Mouse (Mus musculus): ENCODE results near the gene Arl6. TPM values are rescaled to one million over a fixed set of nuclear protein-coding genes. Genes with fewer than 3 reads are reported as not detected.

Arl6 gene
- not detected in 2 replicates for polyA plus RNA-seq (2012; ENCODE audit: insufficient read depth, insufficient read length, low replicate concordance, missing spikeins)

DNA sequence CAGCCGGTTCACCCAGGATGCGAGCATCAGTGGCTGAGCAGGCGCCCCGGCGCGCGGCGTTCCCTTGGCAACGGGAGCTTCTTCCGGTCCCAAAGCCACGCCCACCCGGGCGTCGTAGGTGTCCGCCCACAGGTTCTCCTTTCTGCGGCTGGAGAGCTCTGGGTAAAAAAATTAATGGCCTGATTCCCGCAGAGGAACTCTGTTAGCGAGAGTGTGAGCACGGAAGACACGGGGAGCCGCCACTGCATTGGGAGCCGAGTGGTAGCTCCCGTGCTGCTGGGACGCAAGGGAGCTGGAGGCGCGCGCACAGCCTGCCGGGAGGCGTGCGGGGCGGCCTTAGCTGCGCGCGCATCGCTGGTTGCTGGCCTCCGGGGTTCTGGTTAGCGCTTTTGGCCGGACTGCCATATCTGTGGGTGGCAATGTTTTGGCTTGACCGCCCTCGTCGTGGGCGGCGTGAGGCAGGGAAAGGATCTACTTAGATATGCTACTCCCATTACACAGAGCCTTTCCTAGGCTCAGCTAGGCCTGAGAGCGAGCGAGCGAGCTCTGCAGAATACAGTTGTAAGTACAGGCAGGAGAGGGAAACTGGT, at the start of gene Arl6:
TSS of gene Arl6 (minus strand) at position 290 of the 590 bp plus-strand sequence.
- peaks cover 3% of the 10 kb centered on the region; the same call in 1 of the 2 replicates for H3K4me1 ChIP-seq (ENCODE audit: control insufficient read depth, insufficient read depth, low read length)
- TF ChIP-seq POLR2A (IDR thresholded peaks at IDR 0.05; ENCODE audit: insufficient read depth, low read depth, low read length) = peak; percentile 67
- TF ChIP-seq CTCF (IDR thresholded peaks at IDR 0.05; ENCODE audit: insufficient read depth, low read depth, low read length) = no peak
- H3K4me3 ChIP-seq (ENCODE audit: insufficient read depth, low read depth, low read length) = peak within 1 kb of the TSS; percentile 92
- peak within 1 kb of the TSS; percentile 93 for H3K27ac ChIP-seq (ENCODE audit: insufficient read depth, low read depth, low read length)
- WGBS = under 1% methylated on average over 46 of the region's 46 CpGs

GRCm38 (mm10) chr16:59685135-59685534, 45.9 kb upstream of the Arl6 start:
- Histone ChIP-seq H3K4me3 (ENCODE audit: insufficient read depth, low read depth, low read length) (no peak overlapping the region), H3K4me1 (ENCODE audit: control insufficient read depth, insufficient read depth, low read length) (peaks cover 4% of the 10 kb centered on the region; the same call in 1 of the 2 replicates), H3K27ac (ENCODE audit: insufficient read depth, low read depth, low read length) (no peak overlapping the region)
- no peak for TF ChIP-seq POLR2A (IDR thresholded peaks at IDR 0.05; ENCODE audit: insufficient read depth, low read depth, low read length)
- TF ChIP-seq CTCF (IDR thresholded peaks at IDR 0.05; ENCODE audit: insufficient read depth, low read depth, low read length) = no peak
- WGBS = 65% methylated on average over 5 of the region's 5 CpGs

GRCm38 (mm10) chr16:59683434-59683833, 44.2 kb upstream of the Arl6 start:
- Histone ChIP-seq H3K4me3 (ENCODE audit: insufficient read depth, low read depth, low read length) (no peak overlapping the region), H3K4me1 (ENCODE audit: control insufficient read depth, insufficient read depth, low read length) (peaks cover 4% of the 10 kb centered on the region; the same call in 1 of the 2 replicates), H3K27ac (ENCODE audit: insufficient read depth, low read depth, low read length) (no peak overlapping the region)
- 1% methylated on average over 8 of the region's 8 CpGs for WGBS
- TF ChIP-seq POLR2A (IDR thresholded peaks at IDR 0.05; ENCODE audit: insufficient read depth, low read depth, low read length) (no peak), CTCF (IDR thresholded peaks at IDR 0.05; ENCODE audit: insufficient read depth, low read depth, low read length) (no peak)

GRCm38 (mm10) chr16:59682216-59682891, 43.2 kb upstream of the Arl6 start:
- H3K27ac ChIP-seq (ENCODE audit: insufficient read depth, low read depth, low read length) = no peak overlapping the region
- TF ChIP-seq CTCF (IDR thresholded peaks at IDR 0.05; ENCODE audit: insufficient read depth, low read depth, low read length) (no peak), POLR2A (IDR thresholded peaks at IDR 0.05; ENCODE audit: insufficient read depth, low read depth, low read length) (no peak)
- peaks cover 4% of the 10 kb centered on the region; the same call in 1 of the 2 replicates for H3K4me1 ChIP-seq (ENCODE audit: control insufficient read depth, insufficient read depth, low read length)
- H3K4me3 ChIP-seq (ENCODE audit: insufficient read depth, low read depth, low read length) = no peak overlapping the region
- WGBS = 81% methylated on average over 8 of the region's 8 CpGs

DNA sequence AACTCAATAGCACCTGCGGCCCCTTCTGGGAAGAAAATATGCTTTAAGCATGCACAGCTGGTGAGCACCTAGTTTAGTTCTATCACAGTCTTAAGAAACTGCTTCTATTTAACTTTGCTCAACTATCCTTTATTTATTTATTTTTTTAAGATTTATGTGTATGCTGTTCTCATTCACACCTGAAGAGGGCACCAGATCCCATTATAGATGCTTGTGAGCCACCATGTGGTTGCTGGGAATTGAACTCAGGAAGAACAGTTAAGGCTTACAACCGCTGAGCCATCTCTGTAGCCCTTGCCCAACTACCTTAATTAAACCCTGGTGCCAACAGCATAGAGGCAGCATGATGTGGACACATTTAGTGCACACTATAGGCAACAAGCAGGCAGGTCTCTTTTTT, 27.7 kb upstream of the Arl6 start:
- TF ChIP-seq POLR2A (IDR thresholded peaks at IDR 0.05; ENCODE audit: insufficient read depth, low read depth, low read length) (no peak), CTCF (IDR thresholded peaks at IDR 0.05; ENCODE audit: insufficient read depth, low read depth, low read length) (no peak)
- 92% methylated on average over 2 of the region's 2 CpGs for WGBS
- no peak overlapping the region for H3K27ac ChIP-seq (ENCODE audit: insufficient read depth, low read depth, low read length)
- no peaks in the 10 kb centered on the region for H3K4me1 ChIP-seq (ENCODE audit: control insufficient read depth, insufficient read depth, low read length)
- H3K4me3 ChIP-seq (ENCODE audit: insufficient read depth, low read depth, low read length) = no peak overlapping the region

- TF ChIP-seq POLR2A (IDR thresholded peaks at IDR 0.05; ENCODE audit: insufficient read depth, low read depth, low read length) = no peak
- TF ChIP-seq CTCF (IDR thresholded peaks at IDR 0.05; ENCODE audit: insufficient read depth, low read depth, low read length) = no peak
- Histone ChIP-seq H3K27ac (ENCODE audit: insufficient read depth, low read depth, low read length) (no peak overlapping the region), H3K4me1 (ENCODE audit: control insufficient read depth, insufficient read depth, low read length) (no peaks in the 10 kb centered on the region), H3K4me3 (ENCODE audit: insufficient read depth, low read depth, low read length) (no peak overlapping the region)
- WGBS = 49% methylated on average over 2 of the region's 2 CpGs
Measured at GRCm38 (mm10) chr16:59643766-59644165, 4.6 kb upstream of the Arl6 start.

DNA sequence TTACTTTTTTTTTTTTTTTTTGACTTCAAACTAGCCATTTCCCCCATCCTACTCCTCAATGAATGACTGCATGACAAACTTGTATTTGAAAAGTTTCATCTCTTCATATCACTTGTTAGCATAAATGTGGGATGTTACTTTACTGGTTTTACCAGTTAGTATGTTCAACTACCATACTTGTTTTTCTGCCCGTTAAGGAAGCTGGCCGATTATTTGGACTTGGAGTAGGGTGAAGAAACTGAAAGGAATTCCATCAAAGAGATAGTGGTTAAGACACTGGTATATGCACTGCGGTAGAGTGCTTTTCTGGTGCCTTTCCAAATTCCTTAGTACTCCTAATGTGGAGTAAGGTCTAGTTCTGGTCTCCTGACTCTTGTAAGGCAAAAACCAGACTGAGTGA, 794 bp upstream of the Arl6 start:
- Histone ChIP-seq H3K4me3 (ENCODE audit: insufficient read depth, low read depth, low read length) (no peak overlapping the region), H3K4me1 (ENCODE audit: control insufficient read depth, insufficient read depth, low read length) (no peaks in the 10 kb centered on the region), H3K27ac (ENCODE audit: insufficient read depth, low read depth, low read length) (no peak overlapping the region)
- no peak for TF ChIP-seq POLR2A (IDR thresholded peaks at IDR 0.05; ENCODE audit: insufficient read depth, low read depth, low read length)
- whole genome bisulfite sequencing = 87% methylated on average over 3 of the region's 3 CpGs

DNA sequence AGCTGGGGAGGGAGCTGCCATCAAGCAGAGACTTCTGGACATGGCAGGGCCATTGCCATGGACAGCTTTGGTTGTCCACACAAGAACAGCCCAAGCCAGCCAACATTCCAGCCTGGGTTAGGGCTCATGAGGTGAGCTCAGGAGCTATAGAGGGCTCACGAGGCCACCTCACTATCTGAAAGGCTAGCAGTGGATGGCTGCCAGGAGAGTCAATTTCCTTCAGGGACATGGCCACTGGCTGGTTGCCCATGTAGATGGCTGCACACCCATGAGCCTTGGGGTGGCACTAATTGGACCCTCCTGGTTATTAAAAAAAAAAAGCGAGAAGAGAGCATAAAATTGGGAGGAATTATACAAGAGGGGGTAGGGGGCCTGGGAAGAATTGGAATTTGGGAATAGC, 4.6 kb downstream of the Arl6 start:
- peaks cover 3% of the 10 kb centered on the region; the same call in 1 of the 2 replicates for H3K4me1 ChIP-seq (ENCODE audit: control insufficient read depth, insufficient read depth, low read length)
- WGBS = 67% methylated on average over 2 of the region's 2 CpGs
- TF ChIP-seq CTCF (IDR thresholded peaks at IDR 0.05; ENCODE audit: insufficient read depth, low read depth, low read length) (no peak), POLR2A (IDR thresholded peaks at IDR 0.05; ENCODE audit: insufficient read depth, low read depth, low read length) (no peak)
- H3K27ac ChIP-seq (ENCODE audit: insufficient read depth, low read depth, low read length) = no peak overlapping the region
- H3K4me3 ChIP-seq (ENCODE audit: insufficient read depth, low read depth, low read length) = no peak overlapping the region

GRCm38 (mm10) chr16:59621554-59621953, 17.6 kb downstream of the Arl6 start:
- WGBS = over 99% methylated on average over 2 of the region's 2 CpGs

More at GRCm38 (mm10) chr16:59621554-59621953, 17.6 kb downstream of the Arl6 start:
- Histone ChIP-seq H3K4me1 (ENCODE audit: control insufficient read depth, insufficient read depth, low read length) (no peaks in the 10 kb centered on the region), H3K27ac (ENCODE audit: insufficient read depth, low read depth, low read length) (no peak overlapping the region), H3K4me3 (ENCODE audit: insufficient read depth, low read depth, low read length) (no peak overlapping the region)
- no peak for TF ChIP-seq POLR2A (IDR thresholded peaks at IDR 0.05; ENCODE audit: insufficient read depth, low read depth, low read length)
- TF ChIP-seq CTCF (IDR thresholded peaks at IDR 0.05; ENCODE audit: insufficient read depth, low read depth, low read length) = no peak
